Mouse (Mus musculus) heart, postnatal 0 days (tissue): ENCODE results near the gene Ppp4c.

ENCODE experiments used
- CTCF ChIP-seq: IDR thresholded peaks from 2 replicates; pipeline ENCODE4 v1.5.1; 2016; ENCODE audit warnings: antibody characterized with exemption, control low read depth, low read depth
- EP300 ChIP-seq: IDR thresholded peaks from 2 replicates; pipeline ENCODE4 v1.6.1; 2016; ENCODE audit warnings: antibody characterized with exemption, low read depth

GRCm38 (mm10) chr7:126776598-126777057, 15.7 kb downstream of the Ppp4c start, which contains the start of gene Ypel3:
- no peak for TF ChIP-seq CTCF
- peak; percentile 62; the same call in 1 of the 2 replicates for TF ChIP-seq EP300
